Mouse (Mus musculus) adrenal gland, adult (tissue): Measurements from ENCODE around the gene Herc4.

Source experiments
- DNase-seq, 2 experiments: peaks; one replicate each; pipeline ENCODE4 v3.0.0; 2022 to 2023; ENCODE audit warnings: low spot score in 1 of 2; ENCODE audit not compliant: inconsistent age in 2 of 2

Gene Herc4

DNA sequence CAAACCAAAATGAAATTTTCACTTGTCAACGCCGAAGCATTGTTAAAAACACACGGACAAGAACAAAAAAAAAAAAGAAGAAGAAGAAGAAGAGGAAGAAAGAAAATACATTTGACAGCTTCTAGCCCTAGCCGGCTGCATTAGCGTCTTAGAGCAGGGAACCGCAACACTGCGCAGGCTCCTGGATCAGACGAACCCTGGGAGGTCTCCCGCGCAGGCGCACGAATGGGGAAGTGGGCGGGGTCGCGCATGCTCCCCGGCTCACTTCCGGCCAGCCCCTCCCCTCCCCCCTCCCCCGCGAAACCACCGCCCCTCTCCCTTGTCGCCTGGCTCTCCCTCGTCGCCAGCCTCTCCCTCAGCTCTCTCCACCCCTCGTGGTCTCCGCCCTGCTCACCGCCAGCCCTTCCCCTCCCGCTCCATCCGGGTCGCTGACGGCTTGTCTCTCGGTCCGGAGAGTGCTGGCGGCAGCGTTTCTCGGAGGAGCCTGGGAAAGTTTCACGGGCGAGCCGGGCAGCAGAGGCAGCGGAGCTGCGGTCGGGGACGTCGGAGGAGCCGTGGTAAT lies at the start of gene Herc4:
Gene Herc4, plus strand, starts transcription at position 318 of the 562 bp plus-strand sequence.
- DNase-seq: peak; percentile 96 to 98

DNA sequence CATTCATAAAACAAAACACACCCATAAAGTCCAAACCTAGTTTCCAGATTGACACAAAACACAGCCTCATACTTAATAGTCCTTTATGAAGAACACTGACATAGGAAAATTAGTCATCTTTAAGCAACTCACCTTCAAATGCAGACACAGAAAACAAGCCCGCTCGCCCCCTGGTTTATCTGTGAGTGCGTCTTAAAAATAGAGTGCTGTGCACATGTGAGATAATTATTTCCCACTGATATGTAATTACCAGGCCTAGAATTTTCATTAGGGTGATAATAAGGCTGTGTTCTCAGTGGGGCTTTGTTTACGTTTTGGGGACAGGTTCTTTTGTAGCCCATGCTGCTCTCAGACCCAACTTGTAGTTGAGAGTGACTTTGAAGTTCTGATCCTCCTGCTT lies 44.6 kb upstream of the Herc4 start:
- DNase-seq: no peak

- no peak for DNase-seq
These were observed 42.1 kb upstream of the Herc4 start for GRCm38 (mm10) chr10:63201534-63201933.

DNA sequence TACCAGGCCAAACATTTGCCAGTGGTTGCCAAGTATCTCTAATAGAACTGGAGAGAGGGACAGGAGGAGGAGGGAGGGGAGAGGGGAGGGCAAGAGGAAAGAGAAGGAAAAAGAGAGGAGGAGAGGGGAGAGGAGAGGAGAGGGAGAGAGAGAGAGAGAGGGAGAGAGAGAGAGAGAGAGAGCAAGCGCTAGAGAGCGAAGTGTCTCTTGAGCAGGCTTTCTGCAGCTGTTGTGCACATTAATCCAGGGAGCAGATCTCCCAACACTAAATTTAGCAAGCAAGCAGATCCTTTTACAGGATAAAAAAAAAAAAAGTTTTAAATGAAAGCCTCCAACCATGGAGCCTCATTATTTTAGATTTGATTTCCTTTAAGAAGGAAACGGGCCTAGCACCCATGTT lies 40.6 kb upstream of the Herc4 start:
- no peak for DNase-seq

- DNase-seq: no peak
These were observed 39.9 kb upstream of the Herc4 start, which contains the start of gene Mypn for GRCm38 (mm10) chr10:63203728-63204127. Mypn (minus strand) TSS chr10:63203952.

DNA sequence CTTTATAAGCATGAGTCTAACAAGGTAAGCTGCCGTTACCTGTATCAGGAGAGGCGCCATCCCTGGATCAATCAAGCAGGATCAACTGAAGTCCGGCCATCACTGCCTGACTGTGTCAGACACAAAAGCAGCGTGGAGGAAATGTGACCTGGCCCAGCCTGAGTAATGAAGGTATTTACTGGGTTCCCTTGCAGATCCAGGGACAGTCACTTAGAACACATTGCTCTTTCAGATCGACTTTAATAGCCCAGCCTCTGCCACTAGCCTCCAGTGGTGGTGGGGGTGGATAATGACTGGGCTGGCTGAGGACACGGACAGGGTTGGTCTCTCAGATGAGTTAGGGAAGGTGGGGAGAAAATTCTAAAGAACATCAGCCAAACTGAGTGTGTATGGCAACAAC lies 34.7 kb upstream of the Herc4 start:
- DNase-seq: no peak

DNA sequence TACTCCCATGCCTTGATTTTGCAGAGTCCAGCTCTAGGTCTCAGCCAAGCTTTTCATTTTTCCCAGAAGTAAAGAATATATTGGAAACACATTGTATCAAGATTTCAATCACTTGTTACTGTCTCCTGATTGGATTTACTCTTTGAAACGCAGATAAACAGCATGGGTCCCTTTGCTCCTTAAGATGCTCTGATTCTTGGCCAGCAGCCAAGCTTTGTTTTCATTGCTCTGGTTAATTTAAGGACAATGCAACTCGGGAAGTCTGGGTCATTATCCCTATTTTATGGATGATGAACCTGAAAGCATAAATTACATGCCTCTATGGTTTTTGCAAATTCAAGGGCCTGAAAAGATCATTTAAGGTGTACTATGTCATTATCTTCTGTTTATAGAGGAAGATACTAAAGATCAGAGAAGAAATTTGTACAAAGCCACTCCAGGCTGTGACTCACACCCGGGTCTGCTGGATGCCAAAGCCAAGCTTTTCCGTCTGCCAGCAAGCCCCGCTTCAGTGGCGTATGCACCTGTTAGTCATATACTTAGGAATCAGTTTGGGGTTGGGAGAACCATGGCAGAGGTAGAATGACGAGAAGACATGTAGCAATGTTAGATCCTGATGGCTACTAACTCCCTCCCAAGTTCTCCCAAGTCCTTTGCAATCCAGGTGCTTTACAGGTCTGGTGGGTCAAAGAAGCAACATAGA lies 22.4 kb upstream of the Herc4 start:
- DNase-seq: peak; percentile 73 to 76

- peak; percentile 84 to 87 for DNase-seq
These were observed 19.3 kb upstream of the Herc4 start for GRCm38 (mm10) chr10:63224341-63224740.

- DNase-seq: no peak
These were observed 13.3 kb upstream of the Herc4 start for GRCm38 (mm10) chr10:63230266-63230665.

DNA sequence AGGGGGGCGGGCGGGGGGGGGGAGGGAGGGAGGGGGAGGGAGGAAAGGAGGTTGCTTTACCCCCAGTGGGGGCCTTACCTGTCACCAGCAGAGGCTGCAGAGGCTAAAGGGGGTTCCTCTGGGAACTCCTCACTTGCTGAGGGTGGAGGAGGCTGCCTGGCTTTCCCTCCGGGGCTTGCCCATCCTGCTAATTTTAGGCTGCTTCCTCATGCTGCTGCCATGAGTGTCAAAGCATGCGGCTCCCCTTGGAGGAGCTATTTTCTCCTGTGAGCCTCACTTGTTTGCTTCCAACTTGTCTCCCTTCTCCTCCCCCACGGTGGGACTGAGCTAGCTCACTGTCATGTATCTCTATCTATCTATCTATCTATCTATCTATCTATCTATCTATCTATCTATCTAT lies 12.8 kb upstream of the Herc4 start:
- DNase-seq: no peak

- no peak for DNase-seq
These were observed 12.0 kb upstream of the Herc4 start for GRCm38 (mm10) chr10:63231630-63232029.

DNA sequence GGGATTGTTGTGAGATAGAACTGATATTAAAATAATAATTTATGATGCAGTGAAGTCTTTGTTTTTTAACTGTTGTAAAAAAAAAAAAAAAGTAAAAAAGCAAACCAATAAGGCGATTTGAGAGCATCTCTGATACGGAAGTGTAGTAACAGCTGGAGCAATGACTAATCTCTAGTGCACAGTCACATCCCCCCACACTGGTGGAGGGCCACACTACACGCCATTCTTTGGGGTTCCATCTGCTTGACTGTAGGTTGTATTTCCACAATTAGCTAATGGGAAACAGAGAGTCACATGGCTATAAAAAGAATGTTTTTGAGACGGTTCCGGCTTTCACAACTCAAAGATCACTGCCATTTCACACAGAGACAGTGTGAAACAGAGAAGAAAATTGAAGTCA lies 9.5 kb upstream of the Herc4 start:
- DNase-seq: no peak

- peak in 1 of 2 experiments; percentile 11 for DNase-seq
These were observed 7.7 kb upstream of the Herc4 start for GRCm38 (mm10) chr10:63235889-63236288.

GRCm38 (mm10) chr10:63236663-63237062 lies 6.9 kb upstream of the Herc4 start:
- peak in 1 of 2 experiments; percentile 67 for DNase-seq

DNA sequence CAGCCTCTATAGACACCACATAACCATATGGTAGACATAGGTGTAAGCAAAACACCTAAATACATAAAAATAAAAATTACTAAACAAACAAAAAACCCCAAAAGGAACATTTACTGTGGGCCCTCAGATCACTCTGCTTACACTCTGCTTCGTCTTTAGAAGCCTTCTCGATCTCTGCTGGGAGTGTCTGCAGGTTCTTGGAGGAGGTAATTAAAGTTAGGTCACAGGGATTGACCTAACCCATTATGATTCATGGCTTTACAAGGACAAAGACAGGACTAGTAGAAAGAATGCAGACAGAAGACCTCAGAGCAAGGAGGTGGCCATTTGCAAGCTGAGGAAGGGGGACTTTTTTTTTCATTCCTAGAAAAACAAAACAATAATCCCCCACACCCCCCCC lies 6.4 kb upstream of the Herc4 start:
- peak in 1 of 2 experiments; percentile 70 for DNase-seq

DNA sequence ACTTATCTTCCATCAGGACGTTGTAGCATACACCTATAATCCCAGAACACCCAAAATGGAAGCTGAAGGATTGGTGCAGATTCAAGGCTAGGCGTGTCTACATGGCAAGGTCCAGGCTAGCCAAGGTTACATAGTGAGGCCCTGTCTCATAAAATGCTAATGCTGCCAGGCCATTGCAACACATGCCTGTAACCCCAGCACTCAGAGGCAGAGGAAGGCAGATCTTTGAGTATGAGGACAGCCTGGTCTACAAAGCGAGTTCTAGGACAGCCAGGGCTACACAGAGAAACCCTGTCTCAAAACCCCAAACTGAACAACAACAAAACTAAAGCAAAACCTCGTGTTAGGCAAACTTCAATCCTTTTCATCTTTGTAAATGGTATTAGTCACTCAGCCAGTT lies 5.5 kb upstream of the Herc4 start:
- peak; percentile 52 to 91 for DNase-seq

DNA sequence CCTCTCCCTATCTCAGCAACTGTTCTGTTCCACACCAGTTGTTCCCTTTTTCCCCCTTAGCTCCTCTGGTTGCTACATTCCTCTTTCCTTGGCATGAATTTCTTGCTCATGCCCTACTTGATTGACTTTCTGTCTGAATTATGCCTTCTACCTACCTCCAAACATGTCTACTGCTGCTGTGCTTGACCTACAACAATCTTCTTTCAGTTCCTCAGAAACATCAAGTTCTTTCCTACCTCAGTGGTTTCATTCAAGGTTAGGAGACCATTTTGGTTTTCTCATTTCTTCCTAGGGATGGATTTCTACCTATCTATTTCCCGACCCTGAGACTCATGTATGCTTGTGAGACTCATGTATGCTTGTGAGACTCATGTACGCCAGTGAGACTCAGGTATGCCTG lies 3.8 kb upstream of the Herc4 start:
- DNase-seq: no peak

GRCm38 (mm10) chr10:63240868-63241271 lies 2.7 kb upstream of the Herc4 start:
- no peak for DNase-seq

DNA sequence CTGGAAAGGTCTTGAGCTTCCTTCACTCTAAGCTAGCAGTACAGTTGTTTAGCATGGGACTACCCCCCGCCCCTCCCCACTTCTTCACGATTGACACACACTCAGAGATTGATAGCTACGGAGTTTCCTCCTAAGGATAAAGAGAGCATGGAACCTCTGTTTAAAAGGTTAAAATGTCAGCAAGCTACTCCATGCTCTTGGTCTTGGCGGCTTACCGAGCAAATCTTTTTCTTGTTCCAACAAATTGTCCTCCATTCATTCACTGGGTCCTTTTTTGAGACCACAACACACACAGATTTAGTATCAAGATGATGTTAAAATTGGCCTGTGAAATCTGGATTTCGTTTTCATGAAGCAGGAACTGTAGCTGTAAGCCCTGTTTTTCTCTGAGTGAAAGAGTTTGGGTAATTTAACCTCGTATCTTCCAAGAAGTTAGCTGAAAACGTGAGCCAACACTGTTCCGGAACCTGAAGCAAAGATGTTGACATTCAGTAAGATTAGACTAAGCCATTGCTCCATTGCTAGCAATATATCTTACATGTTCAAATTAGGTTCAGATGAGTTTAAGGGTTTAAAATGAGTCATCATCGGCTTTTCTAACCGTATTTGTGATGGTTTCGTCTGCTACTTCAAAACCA lies 693 bp upstream of the Herc4 start:
- DNase-seq: peak in 1 of 2 experiments; percentile 73

GRCm38 (mm10) chr10:63244055-63244671 lies 553 bp downstream of the Herc4 start:
- no peak for DNase-seq

DNA sequence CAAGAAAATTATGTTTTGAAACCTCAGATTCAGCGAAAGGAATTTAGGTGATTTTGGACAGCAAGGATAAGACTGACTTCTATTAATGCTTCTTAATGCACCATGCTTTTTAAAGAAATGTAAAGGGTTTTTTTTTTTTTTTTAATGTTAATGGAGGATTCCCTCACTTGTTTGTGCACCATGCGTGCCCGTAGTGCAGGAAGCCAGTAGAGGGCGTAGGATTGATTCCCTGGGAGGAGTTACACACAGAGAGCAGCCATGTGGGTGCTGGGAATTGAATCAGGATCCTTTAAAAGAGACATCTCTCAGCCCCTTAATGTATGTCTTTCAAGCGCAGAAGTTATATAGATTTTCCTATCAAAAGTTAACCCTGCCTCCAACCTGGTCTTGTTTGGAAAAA lies 1.1 kb downstream of the Herc4 start:
- peak in 1 of 2 experiments; percentile 81 for DNase-seq

- DNase-seq: peak in 1 of 2 experiments; percentile 60
These were observed 2.2 kb downstream of the Herc4 start for GRCm38 (mm10) chr10:63245846-63246245.
